Mouse (Mus musculus) intestine, postnatal 0 days (tissue): ENCODE data around the gene Ubap2l. TPM values are rescaled to one million over a fixed set of nuclear protein-coding genes. Genes with fewer than 3 reads are reported as not detected.

ENCODE experiments used
- ATAC-seq: fragments of 200-750 bp; cut with Nextera tagmentation; 2 replicates; pipeline ENCODE4 v1.8.0; 2017; ENCODE audit warnings: mild to moderate bottlenecking, moderate TSS enrichment, moderate library complexity
- H3K27ac ChIP-seq: fragments of 300-500 bp; sonication (generic); 2 replicates; pipeline ENCODE4 v1.5.1; 2014; ENCODE audit warnings: mild to moderate bottlenecking, low read depth, low read length, moderate library complexity
- H3K27me3 ChIP-seq: fragments of 300-500 bp; sonication (generic); replicated peaks from 2 replicates; pipeline ENCODE4 v1.6.1; 2014; ENCODE audit warnings: low read length, mixed read lengths; ENCODE audit not compliant: control insufficient read depth, insufficient read depth
- H3K36me3 ChIP-seq: fragments of 300-500 bp; sonication (generic); 2 replicates; pipeline ENCODE4 v1.6.1; 2014; ENCODE audit warnings: mild to moderate bottlenecking, moderate library complexity; ENCODE audit not compliant: control insufficient read depth, insufficient read depth
- H3K4me1 ChIP-seq: fragments of 300-500 bp; sonication (generic); replicated peaks from 2 replicates; pipeline ENCODE4 v1.6.1; 2014; ENCODE audit warnings: antibody characterized with exemption, low read length, mixed read lengths; ENCODE audit not compliant: control insufficient read depth, insufficient read depth
- H3K4me2 ChIP-seq: fragments of 300-500 bp; sonication (generic); replicated peaks from 2 replicates; pipeline ENCODE4 v1.6.1; 2014; ENCODE audit warnings: low read depth, mild to moderate bottlenecking, moderate library complexity
- H3K4me3 ChIP-seq: fragments of 300-500 bp; sonication (generic); 2 replicates; pipeline ENCODE4 v1.5.1; 2014; ENCODE audit warnings: low read depth, low read length
- H3K9ac ChIP-seq: fragments of 300-500 bp; sonication (generic); 2 replicates; pipeline ENCODE4 v1.6.1; 2014; ENCODE audit warnings: mild to moderate bottlenecking, low read depth, low read length
- H3K9me3 ChIP-seq: fragments of 300-500 bp; sonication (generic); 2 replicates; pipeline ENCODE4 v1.6.1; 2016; ENCODE audit warnings: mixed run types; ENCODE audit not compliant: control insufficient read depth
- CTCF ChIP-seq: sonication (generic); IDR thresholded peaks from 2 replicates; pipeline ENCODE4 v1.5.1; 2016; ENCODE audit warnings: low read depth, mild to moderate bottlenecking, control low read depth, antibody characterized with exemption, moderate library complexity
- WGBS: fragments of 180-500 bp; shearing (Covaris S2); extraction: QIAGEN DNeasy Blood & Tissue Kit; methylation state at CpG from one replicate; pipeline ENCODE4 v1.1.7; 2014; 5-methylcytosine and 5-hydroxymethylcytosine counted together
- microRNA counts: library from miRNA; unstranded; fragments of <30 nt; microRNA quantifications from one replicate; lab custom pipeline; 2016
- microRNA-seq: library from miRNA; unstranded; fragments of <30 nt; microRNA quantifications from one replicate; pipeline ENCODE4, GENCODE M21; 2016
- polyA plus RNA-seq: library from polyadenylated mRNA; unstranded; fragments of >200 nt; fragmentation: Nextera tagmentation; extraction: Ambion mirVana; gene quantifications from 2 replicates; pipeline ENCODE4 v1.2.1, GENCODE M21; 2015

Ubap2l gene
- polyA plus RNA-seq, 1 experiment from 2014 or later: 112 TPM

DNA sequence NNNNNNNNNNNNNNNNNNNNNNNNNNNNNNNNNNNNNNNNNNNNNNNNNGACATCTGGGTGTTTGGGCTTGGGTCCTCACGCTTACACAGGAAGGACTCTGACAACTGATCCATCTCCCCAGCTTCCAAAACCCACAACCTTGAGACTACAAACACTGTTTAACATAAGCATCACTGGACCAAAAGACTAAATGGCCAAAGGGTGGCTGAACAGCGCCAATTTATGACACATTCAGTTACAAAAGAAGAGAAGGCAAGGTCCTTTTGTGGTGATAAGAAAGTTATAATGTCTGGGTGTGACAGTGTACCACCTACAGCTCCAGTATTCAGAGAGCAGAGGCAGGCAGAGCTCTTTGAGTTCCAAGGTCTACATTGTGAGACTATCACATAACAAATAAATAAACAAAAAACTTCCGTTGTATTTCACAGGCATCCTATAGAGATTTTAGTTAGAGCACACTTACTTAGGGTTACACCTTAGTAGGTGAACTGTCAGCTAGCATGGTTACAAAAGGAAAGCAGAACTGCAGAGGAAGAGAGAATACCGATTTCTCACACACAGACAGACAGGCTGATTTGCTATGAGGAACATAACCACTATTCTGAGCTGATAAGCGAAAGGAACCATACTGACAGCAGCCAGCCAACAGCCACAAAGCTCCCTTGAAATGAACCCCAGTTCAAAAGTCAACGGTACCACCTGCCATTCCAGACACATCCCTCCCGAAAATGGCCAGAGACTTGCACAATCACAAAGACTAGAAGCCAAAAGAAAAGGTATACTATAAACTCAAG is 96.1 kb downstream of the Ubap2l start:
- WGBS: 83% methylated on average over 7 of the region's 7 CpGs
- Histone ChIP-seq H3K4me1 (no peaks in the 10 kb centered on the region), H3K4me2 (no peak overlapping the region), H3K36me3 (peaks cover 46% of the 10 kb centered on the region), H3K27ac (no peak overlapping the region), H3K4me3 (no peak overlapping the region), H3K9ac (no peak overlapping the region), H3K27me3 (no peaks in the 10 kb centered on the region), H3K9me3 (no peaks in the 10 kb centered on the region)
- no peak for ATAC-seq
- TF ChIP-seq CTCF: no peak

- Histone ChIP-seq H3K9me3 (no peaks in the 10 kb centered on the region), H3K4me3 (no peak overlapping the region), H3K27ac (no peak overlapping the region), H3K36me3 (peaks cover 63% of the 10 kb centered on the region), H3K4me2 (no peak overlapping the region), H3K4me1 (no peaks in the 10 kb centered on the region), H3K9ac (no peak overlapping the region), H3K27me3 (no peaks in the 10 kb centered on the region)
- no peak for ATAC-seq
- WGBS: 2% methylated on average over 4 of the region's 4 CpGs
- TF ChIP-seq CTCF: peak; percentile 94
These were observed 99.0 kb downstream of the Ubap2l start for GRCm38 (mm10) chr3:89953420-89953819.

MicroRNAs within 50 kb of the gene (microRNA counts, 519-probe panel; counts per million panel counts)
- microRNA mmu-miR-190b (lab: Ali Mortazavi, UCI): 4,239 counts per million, percentile 62 among the panel's probes with 10 or more counts

Small RNA genes within 50 kb of the gene (microRNA-seq; reads per million reads assigned to microRNA genes)
- 12.0 reads per million, percentile 23 among the genes with 10 or more reads in this experiment for gene Mir190b
- gene Mir7669: not detected

Other genes starting within 250 kb of the Ubap2l start
- gene She, start 221.3 kb downstream of the Ubap2l start, polyA plus RNA-seq: 1.6 and 1.8 TPM in 2 replicates
- 2.8 and 3.2 TPM in 2 replicates for gene Il6ra, start 139.4 kb downstream of the Ubap2l start, polyA plus RNA-seq
- 2.4 TPM in 2 replicates for gene Atp8b2, start 89.1 kb downstream of the Ubap2l start, polyA plus RNA-seq
- gene Hax1, start 53.8 kb downstream of the Ubap2l start, polyA plus RNA-seq: 64.0 and 65.1 TPM in 2 replicates
- gene 4933434E20Rik, start 992 bp downstream of the Ubap2l start, polyA plus RNA-seq: 128 and 130 TPM in 2 replicates
- gene Tpm3, start 20.0 kb upstream of the Ubap2l start, polyA plus RNA-seq: 311 and 332 TPM in 2 replicates
- 0.03 TPM in 1 of 2 replicates, not detected in the other for gene Nup210l, start 51.5 kb upstream of the Ubap2l start, polyA plus RNA-seq
- 1,181 and 1,228 TPM in 2 replicates for gene Rps27, start 161.0 kb upstream of the Ubap2l start, polyA plus RNA-seq
- 22.7 and 23.1 TPM in 2 replicates for gene Rab13, start 161.1 kb upstream of the Ubap2l start, polyA plus RNA-seq
- 169 and 172 TPM in 2 replicates for gene Jtb, start 179.0 kb upstream of the Ubap2l start, polyA plus RNA-seq
- 7.5 and 8.6 TPM in 2 replicates for gene Creb3l4, start 190.9 kb upstream of the Ubap2l start, polyA plus RNA-seq
- 153 and 158 TPM in 2 replicates for gene Slc39a1, start 195.5 kb upstream of the Ubap2l start, polyA plus RNA-seq
- 12.2 and 14.9 TPM in 2 replicates for gene Crtc2, start 201.5 kb upstream of the Ubap2l start, polyA plus RNA-seq
- gene Dennd4b, start 212.6 kb upstream of the Ubap2l start, polyA plus RNA-seq: 0.93 and 0.94 TPM in 2 replicates
- 4.7 and 6.6 TPM in 2 replicates for gene Gatad2b, start 240.6 kb upstream of the Ubap2l start, polyA plus RNA-seq